Mouse (Mus musculus) thymus, postnatal 0 days (tissue): ENCODE data around the gene Atcay. TPM values are rescaled to one million over a fixed set of nuclear protein-coding genes. Genes with fewer than 3 reads are reported as not detected.

Experiments used
- DNase-seq: peaks from one replicate; pipeline ENCODE4 v3.0.0-alpha.2; 2015; ENCODE audit warnings: low spot score
- polyA plus RNA-seq: library from polyadenylated mRNA; unstranded; fragments of >200 nt; fragmentation: Nextera tagmentation; extraction: Ambion mirVana; gene quantifications from 2 replicates; pipeline ENCODE4 v1.2.1, GENCODE M21; 2015

Atcay gene
- 0.62 and 0.70 TPM in 2 replicates for polyA plus RNA-seq

DNA sequence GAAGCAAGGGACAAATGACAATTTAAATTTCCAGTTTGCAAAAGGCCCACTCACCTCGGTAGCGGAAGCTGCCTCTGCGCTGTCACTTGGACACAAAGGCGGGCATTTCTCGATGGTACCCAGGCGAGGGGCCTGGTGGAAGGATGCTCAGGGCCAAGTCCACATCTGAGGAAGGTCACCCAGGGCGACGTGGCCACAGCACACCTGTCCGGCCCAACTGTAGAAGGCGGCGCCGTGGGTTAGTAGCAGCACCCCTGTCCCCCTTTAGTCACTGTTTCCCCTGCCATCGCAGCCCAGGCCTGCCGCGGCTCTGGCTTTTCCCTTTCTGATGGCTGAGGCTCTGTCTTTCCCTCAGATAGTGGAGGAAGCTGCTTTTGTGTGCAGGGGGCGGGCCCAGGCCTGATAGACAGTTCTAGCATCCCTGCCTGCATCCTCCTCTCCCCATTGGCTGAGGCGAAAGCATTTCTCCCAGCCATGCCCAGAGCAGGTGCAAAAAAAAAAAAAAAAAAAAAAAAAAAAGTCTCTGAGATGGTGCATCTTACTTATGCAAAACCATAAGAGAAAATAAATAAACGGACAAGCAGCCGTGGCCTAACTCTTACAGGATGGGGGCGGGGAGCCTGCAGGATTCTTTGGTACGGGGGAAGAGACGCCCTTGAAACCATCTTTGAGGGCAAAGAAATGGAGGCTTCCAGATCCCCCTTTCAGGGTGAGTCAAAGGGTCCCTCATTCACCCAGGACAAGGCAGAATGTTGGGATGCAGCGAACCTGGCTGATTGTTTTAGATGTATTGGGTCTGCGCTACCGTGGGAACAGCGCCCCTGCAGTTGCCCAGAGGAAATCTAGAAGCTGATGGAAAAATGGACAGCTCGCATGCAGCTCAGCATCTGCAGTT is at the start of gene Atcay:
Gene Atcay (minus strand): TSS at position 396 of the 895 bp plus-strand sequence.
- DNase-seq = no peak

DNA sequence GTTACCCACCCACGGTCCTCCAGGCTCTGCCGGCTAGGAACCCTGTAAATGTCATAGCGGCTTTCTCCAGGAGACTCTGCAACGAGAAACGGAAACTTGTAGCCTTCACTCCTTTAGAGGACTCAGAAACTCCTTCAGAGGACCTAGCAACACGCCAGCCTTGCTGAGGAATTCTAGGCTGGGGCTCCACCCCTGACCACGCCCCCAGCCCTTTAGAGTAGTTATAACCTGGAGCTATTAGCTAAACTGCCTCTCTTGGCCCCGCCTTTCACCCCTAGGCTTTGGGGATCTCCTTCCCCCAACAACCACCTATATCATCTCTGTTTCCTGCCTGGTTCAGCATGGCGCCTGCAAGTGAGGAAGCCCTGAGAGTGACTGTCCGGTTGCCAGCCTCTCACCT is 48.9 kb upstream of the Atcay start:
- DNase-seq = no peak

DNA sequence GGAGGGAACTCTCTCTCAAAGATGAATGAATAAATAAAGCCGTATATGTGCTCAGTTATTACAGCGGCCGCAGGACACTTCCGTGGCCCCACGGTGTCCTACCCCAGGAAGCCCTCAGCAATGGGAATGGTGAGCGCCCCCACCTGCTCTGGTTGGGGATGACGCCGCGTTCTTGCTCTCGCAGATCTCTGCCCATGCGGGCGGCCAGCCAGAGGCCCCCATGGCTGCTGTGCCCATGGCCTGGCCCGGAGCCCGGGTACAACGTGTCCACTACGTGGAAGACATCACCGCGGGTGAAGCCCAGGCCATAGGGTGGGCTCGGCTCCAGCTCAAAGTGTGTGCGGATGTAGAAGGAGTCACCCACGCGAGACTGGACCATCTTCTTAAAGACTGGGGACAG is 47.0 kb upstream of the Atcay start:
- no peak for DNase-seq

DNA sequence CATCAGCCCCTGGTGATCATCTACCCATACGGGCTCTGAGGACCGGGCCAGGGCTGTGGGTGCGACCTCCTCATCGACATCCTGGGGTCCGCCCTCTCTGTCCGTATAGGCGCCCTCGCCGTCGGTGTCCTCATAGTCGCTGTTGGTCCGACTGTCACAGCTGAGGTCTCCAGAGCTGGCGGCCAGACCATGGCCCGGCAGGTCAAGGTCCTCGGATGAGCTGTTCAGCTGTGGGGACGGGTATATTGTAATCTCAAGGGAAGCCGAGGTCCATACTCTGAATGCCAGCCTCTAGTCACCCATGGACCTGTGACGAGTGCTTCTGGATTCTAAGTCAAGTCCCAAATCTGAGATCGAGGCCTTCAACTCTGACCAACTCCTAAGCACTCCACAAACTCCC is 43.2 kb upstream of the Atcay start:
- DNase-seq = no peak

DNA sequence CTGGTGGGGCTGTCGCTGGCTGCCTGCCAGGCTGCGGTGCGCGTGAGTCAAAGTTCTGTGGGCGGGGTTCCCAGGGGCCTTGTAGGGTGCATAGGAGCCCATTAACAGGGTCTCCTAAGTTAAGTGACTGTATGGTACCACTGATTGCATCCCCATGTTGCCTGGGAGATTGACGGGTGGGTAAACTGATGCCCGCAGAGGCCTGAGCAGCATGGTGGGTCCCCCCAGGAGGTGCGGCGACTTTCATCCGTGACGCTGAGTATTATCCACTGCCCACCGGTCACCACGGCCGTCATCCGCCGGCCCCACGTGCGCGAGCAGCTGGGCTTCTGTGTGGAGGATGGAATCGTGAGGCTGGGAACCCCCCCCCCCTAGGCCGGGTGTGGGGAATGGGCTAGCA is 41.7 kb upstream of the Atcay start:
- no peak for DNase-seq

DNA sequence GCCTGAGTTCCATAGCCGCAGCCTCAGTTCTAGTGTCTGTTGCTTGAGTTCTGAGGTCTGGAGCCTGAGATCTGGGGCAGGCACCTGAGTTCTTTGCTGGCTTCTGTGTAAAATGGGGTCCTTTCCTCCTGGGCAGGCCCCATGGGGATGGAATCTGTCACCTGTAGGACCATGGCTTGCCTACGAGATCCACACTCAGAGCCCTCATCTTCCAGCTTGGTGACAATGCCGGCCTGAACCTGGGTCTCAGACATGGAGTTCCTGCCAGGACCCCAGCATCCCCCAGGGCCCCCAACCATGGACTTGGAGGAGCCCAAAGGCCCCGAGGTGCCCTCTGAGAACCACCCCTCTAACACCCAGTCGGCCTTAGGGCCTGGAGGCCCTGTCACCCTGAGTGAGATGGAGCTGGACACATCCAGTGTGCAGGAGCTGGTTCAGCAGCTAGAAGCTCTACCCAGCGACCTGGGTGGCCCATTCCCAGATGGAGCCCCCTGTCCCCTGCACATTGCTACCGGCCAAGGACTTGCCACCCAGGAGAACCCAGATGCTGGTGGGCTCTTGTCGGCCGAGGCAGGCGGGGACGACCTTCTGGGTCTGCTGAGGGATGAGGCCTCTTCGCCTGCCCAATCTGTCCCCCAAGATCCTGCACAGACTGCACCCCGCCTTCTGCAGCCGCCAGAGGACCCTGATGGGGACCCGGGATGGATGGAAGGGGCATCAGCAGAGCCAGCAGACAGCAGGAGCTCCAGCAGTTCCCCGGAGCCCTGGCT is 38.2 kb upstream of the Atcay start:
- no peak for DNase-seq

DNA sequence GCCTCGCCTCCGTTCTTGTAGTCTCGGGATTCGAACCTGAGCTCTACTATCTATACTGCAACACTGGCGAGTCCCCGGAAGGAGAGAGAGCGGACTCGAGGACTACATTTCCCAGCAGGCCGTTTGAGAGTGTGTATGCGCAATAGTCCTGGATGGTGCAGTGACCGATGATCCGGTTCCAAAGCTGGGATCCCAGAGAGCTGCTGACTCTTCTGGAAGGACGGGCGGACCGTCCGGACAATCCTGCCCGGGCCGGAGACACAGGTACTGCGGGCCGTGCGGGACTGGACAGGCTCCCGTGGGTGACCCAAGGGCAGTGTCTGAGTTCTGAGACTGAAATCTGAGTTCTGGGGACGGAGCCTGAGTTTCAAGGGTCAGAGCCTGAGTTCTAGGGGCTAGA is 37.4 kb upstream of the Atcay start:
- peak; percentile 77 for DNase-seq

DNA sequence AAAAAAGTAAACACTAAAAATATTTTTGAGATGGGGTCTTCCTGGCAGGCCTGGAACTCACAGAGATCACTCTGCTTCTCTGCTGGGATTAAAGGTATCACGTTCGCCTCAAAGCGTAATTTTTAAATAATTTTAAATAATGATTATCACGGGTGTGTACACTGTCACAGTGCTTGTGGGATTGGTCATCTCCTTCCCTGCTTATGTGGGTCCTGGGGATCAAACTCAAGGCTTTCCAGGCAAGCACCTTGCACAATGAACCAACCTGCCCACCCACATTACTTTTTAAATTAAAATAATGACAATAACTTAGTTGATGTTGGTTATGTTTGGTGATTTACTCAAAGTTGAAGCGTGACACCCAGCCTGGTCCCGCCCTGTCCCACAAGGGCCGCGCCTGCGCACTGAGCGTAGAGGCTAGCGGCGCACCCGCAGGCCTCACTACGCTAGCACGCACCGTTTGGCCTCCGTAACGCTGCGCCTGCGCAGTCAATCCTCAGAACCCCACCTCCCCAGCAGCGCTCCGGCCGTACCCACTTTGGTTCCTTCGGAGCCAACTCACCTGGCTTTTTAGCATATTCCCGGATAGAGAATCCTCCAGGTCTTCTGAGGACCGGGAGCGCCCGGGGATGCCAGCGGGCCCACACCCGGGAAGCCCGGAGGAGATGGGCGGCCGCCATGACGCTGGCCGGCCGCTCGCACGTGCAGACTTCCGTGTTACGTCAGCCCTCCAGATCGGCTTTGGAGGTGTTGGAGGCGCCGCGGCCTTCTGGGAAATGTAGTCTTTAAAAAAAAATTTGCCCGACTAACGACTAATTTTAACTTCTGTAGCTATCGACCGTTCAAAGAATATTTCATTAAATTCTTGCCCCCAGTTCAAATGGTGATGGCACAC is 35.8 kb upstream of the Atcay start, which contains the start of the genes Mrpl54 and Apba3:
Gene Mrpl54 (minus strand): TSS at position 724 of the 895 bp plus-strand sequence.
Gene Apba3 (plus strand): TSS at position 750 of the 895 bp plus-strand sequence.
- DNase-seq = peak; percentile 98

DNA sequence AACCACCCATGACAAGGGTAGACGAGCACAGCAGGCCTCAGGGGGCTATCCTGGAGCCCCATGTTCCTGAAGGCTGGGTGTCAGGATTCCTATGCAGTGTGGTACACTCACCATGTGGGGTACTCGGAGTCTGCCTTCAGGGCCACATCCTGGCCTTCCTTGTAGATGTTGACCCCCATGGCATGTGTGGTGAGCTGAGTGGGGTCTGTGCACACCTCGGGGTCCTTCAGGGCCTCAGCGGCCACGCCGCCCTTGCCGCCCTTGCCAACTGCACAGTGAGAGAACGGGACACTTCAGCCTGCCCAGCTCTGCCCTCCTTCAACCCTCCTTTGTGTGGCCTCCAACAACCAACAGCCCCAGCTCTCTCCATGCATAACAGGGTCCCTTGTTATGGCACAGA is 34.9 kb upstream of the Atcay start:
- DNase-seq = no peak

DNA sequence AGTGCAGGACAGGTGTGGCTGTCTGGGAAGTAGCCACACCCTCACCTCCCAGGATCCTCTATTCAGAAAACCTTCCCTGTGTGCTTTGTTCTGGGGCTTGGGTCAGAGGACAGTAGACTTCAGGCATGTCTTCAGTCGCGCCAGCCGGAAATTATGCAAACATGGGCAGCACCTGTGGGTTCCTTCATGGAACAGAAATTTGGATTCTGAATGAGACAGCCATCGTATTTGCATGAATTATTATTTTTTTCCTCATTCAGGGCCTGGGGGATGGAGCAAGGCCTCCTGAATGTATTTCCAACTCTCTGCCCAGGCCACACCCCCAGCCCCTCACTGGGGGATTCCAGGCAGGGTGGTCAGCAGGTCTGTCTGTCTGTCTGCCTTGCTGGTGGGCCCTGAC is 30.4 kb upstream of the Atcay start:
- no peak for DNase-seq

DNA sequence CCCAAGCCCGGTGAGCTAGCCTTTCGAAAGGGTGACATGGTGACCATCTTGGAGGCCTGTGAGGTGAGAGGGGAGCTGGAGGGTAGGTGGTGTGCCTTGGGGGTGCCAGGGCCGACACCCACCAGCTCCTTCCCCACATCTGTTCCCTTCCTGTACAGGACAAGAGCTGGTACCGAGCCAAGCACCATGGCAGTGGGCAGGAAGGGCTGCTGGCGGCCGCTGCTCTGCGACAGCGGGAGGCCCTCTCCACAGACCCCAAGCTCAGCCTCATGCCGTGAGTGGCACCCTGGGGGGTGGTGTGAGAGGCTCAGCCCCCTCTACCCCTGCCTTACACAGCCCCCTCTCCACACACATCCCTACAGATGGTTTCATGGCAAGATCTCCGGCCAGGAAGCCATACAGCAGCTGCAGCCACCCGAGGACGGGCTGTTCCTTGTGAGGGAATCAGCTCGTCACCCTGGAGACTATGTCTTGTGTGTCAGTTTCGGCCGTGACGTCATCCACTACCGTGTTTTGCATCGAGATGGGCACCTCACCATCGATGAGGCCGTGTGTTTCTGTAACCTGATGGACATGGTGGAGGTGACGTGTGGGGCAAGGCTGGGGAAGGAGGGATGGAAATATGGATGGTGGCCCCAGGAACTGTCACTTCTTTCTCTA is 28.7 kb upstream of the Atcay start:
- no peak for DNase-seq

DNA sequence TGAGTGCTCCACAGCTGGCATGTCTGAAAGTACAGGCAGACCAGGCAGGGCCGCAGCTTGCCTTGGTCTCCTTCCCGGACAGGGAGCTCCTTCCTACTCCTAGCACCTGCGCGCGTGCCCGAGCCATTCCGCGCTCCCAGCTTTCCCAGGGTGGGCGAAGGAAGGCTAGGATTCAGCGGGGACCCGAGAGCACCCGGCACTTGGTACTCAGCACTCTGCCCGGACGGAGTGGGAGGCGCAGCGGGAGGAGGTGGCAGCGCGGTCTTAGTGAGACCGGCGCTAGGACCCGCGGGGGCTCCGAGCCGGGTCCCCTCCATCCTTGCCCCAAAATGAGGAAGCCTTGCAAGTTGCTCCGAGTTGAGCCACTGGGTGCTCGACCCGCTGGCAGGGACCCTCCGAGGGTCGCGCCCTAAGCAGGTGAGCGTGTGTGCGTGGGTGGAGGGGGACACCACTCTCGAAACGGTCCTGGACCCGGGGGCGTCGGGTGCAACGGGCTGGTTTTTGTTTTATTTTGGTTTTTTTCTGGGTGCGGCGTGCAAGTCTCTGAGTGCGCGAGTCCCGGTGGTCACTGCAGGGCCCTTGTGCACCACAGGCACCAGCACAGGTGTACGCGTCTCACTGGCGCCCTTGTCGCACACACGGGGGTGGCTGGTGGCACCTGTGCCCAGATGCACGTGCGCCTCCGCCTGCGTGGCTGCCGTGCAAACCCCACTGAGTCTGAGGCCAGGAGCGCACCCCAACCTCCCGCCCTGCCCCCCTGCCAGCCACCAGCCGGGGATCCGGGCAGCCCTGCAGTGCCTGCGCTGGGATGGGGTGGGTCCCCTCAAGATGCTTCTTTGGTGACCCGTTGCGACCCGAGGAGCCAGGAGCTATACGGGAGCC is 26.8 kb upstream of the Atcay start:
- DNase-seq = peak; percentile 52

DNA sequence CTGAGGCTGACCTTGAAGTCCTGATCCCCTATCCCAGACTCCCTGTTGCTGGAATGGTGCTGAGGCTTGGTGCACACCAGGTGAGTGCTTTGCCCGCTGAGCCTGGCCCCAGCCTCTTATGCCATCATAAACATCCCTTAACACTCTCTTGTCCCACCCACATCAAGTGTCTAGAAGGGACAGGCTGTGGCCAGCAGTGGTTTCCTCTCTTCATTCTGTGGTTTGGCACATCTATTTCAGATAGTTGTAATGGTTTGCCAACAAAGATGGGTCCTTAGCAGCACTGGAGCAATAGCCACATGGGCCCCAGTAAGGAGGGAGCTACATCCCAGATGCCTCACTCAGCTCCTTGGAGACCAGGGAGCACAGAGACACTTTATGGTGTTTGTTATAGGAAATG is 24.3 kb upstream of the Atcay start:
- no peak for DNase-seq

DNA sequence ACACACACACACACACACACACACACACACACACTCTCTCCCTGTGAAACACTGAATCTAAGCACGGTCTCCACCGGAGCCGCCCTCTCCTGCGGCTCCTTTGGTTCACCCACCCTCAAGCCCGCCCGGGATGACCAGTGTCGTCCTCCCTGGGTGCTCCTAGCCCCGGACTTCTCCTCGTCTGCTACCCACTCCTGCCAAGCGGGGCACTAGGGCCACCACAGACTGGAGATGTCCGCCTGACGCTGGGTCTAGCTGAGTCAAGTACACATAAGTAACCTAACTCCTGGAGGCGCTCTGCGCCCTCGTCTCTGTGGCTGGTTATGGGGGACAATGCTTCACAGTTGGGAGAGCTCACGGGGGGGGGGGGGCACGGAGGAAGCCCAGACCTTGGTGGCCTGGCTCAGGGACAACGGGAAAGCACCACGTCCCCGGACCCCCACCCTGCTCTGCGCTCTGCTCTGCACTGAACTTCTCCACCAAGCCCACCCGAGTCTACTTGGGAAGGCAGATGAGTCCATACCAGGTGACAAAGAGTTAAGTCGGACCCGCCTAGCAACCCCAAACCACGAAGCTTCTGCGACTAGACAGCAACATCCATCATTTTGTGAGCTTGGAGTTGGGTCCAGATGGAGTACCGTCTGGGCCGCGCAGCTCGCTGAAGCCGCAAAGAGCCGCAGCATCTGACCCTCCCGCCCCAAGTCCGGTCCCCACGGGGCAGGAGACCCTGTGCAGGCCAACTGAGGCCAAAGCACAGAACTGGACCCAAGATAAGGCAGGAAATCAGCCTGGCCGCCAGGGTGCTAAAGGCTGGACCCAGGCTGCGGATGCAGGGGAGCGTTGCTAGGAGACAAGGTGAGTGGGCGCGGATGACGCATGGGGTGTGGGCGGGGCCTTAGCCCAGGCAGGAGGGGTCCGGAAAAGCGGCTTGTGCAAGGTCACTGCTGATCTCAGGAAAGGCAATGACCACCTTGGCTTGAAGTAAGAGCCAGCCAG is 22.1 kb upstream of the Atcay start, which contains the start of gene Matk:
Gene Matk (plus strand): TSS at position 512 of the 996 bp plus-strand sequence.
- peak; percentile 53 for DNase-seq

DNA sequence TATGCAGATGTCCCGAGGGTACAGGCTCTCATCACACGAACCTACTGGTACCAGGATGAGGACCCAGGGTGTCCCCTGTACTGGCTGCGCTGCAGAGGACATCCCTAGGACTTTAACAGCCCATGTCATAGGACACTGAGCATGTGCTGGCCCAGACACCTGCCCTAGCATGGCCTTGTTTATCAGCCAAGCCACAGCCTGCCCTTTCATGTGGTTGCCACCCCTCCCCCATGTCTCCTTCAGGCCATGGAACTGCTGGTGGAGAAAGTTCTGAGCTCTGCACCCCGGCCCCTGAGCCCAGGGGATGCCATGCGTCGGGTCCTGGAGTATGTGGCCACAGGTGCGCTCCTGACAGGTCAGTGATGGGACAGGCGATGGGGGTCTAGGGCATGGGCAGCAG is 18.8 kb upstream of the Atcay start:
- peak; percentile 43 for DNase-seq

DNA sequence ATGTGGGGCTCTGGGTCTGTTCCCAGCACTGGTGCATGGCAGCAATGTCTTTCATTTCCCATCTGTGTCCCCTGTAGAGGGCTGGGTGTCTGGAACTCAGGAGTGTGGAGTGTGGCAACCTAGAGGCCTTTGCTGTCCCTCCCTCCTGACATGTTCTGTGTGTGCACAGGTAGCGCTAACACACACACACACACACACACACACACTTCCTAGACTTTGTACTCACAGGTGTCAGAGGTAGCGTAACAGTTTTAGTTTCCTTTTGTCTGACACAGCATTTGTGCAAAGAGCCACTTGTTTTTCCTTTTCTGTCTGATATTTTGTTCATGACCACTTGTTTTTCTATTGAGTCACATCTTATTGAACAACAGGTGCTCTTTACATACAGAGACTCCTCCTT is 17.2 kb upstream of the Atcay start:
- DNase-seq = peak; percentile 73

DNA sequence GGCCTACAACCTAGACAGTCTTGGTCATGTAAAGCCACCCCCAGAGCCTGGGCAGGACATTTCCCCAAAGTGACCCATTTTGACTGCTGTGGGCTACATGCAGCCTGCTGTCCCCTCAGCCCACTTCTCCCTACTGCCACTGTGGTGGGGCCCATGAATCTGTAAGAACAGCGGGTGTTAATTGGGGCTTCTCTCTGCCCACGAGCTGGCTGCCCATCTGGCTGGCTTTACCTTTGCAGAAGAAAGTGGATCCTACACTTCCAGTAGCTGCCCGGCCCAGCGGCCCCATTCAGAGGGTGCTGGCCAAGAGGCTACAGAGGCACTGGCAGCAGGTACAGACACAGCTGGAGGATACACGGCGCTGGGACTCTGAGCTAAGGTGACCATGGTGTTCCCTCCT is 14.5 kb upstream of the Atcay start:
- DNase-seq = no peak

DNA sequence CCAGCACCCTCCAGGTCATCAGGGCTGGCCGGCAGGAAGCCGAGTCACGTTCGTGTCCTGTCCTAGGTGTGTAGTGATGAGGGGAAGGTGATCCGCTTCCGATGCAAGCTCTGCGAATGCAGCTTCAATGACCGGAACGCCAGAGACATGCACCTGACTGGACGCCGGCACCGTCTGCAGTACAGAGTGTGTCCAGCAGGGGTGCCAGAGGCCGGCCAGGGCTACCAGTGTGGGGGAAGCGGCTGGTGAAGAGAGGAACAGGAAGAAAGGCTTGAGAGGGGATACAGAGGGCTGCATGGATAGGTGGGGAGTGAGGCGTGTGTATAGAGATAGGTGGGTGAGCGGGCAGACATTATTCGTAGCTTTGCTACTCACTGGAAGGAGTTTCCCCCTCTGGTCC is 14.0 kb upstream of the Atcay start:
- peak; percentile 79 for DNase-seq
